Mouse (Mus musculus): ENCODE measurements around the gene Bcl2l11.

Bcl2l11 gene

GRCm38 (mm10) chr2:128209841-128210329 lies 84.0 kb downstream of the Bcl2l11 start:
- no peak for DNase-seq (ENCODE audit: low read depth, low spot score)

GRCm38 (mm10) chr2:128210376-128210775 lies 84.5 kb downstream of the Bcl2l11 start:
- no peak for DNase-seq (ENCODE audit: low read depth, low spot score)

DNA sequence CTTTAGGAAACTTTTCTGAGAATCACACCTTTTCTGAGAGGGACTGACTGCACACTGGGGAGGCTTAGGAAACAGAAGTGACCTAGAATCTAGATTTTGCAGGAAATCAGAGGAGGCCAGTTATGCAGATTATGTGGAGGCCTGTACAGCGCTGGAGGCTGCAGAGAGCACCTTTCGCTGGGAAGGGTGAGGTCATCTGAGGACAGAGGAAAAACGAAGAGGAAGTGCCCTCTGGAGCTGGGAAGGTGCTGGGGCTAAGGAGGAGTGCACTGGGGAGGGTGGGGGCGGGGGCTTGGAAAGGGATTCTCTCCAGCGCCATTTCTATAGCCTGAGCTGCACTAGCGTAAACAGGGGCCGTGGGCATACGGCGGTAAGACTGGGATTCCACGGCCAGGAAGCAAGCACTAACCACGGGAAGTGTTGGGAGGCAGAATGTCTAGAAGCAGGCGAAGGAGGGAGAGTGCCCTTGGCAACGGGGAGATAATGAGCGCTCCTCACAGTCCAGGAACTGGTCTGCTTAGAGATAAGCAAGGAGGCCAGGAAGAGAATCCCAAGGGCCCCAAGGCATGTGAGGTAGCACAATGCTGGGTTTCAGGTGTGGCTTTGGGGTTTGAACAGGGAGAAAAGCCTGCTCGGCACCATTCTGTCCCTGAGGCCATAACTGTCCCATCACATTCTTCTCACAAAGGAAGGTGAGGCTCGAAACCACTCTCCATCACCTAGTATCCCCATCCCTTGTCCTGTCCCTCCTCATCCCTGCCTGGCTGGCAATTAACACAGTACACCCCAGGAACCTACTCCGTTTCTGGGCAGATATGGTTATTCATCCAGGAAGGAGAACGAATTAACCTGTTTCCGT lies 85.4 kb downstream of the Bcl2l11 start:
- no peak for DNase-seq (ENCODE audit: low read depth, low spot score)

- no peak for DNase-seq (ENCODE audit: low read depth, low spot score)
Observed at GRCm38 (mm10) chr2:128211881-128212209, 86.0 kb downstream of the Bcl2l11 start.
